Mouse (Mus musculus) embryonic fibroblast, embryonic 13.5 days (primary cell): ENCODE results near the gene Oasl2.

Experiments
- CTCF ChIP-seq: IDR thresholded peaks from 2 replicates; pipeline ENCODE4 v1.5.1; 2011; ENCODE audit warnings: mild to moderate bottlenecking, control low read depth, low read length, moderate library complexity, borderline replicate concordance; ENCODE audit not compliant: insufficient read depth
- POLR2A ChIP-seq: IDR thresholded peaks from 2 replicates; pipeline ENCODE4 v1.6.1; 2011; ENCODE audit warnings: low read depth, mild to moderate bottlenecking, control low read depth, low read length, moderate library complexity

DNA sequence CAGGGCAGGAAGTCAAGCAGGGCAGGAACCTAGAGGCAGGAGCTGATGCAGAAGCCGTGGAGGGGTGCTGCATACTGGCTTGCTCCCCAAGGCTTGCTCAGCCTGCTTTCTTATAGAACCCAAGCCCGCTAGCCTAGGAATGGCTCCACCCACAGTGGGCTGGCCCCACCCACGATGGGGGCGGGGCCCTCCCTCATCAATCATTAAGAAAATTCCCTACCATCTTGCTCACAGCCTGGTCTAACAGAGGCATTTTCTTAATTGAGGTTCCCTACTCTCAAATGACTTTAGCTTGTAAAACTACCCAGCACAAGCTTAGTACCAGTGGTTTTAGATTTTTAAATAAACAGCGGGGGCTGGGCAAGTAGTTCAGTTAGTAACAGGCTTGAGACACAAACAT is 34.9 kb downstream of the Oasl2 start:
- TF ChIP-seq CTCF: no peak
- no peak for TF ChIP-seq POLR2A
